ENCODE assay signal across 14 mouse cellular contexts in the genomic region with DNA sequence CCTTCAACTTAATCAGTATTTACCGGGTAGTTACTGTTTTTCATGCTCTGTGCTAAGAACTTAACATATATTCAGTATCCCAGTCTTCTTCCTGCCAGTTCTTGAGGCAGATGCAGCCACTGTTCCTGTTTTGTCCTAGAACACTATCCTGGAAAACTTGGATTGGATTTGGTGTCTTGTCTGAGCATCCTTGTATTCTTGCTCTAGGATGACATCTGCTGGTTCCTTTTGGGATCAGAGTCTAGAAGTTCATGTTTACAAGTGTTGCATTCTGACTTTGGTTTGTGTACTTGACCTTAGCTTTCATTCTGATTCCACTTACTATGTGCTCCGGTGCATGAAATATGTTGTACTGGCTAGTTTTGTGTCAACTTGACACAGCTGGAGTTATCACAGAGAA. TPM values are rescaled to one million over a fixed set of nuclear protein-coding genes. Genes with fewer than 3 reads are reported as not detected.
DNase-seq lines count a peak whose midpoint lies in the region; ATAC-seq and TF ChIP-seq lines count a peak whose summit lies in the region.
"Had no signal": no experiment of that assay in that cellular context is flagged by ENCODE, and none has a peak within 500 bp of the region (broad histone marks: within the 10 kb centered on the region; RNA-seq: fewer than 3 reads in every experiment).

No protein-coding gene starts in this region.

- H3K36me3 ChIP-seq in kidney, adult 2 months (ENCODE audit: control insufficient read depth, insufficient read depth, low read length): no peaks in the 10 kb centered on the region
- no peaks in the 10 kb centered on the region for H3K36me3 ChIP-seq in lung, embryonic 14.5 days (ENCODE audit: insufficient read depth)
- H3K36me3 ChIP-seq: hindbrain, embryonic 12.5 days had no signal

- 46% methylated on average over 2 of the region's 2 CpGs for whole genome bisulfite sequencing in kidney, adult 2 months
- 58% methylated on average over 2 of the region's 2 CpGs for WGBS in lung, embryonic 14.5 days

- H3K27me3 ChIP-seq in kidney, adult 2 months (replicated peaks; ENCODE audit: control insufficient read depth, insufficient read depth, low read length): no peaks in the 10 kb centered on the region
- H3K27me3 ChIP-seq in lung, embryonic 14.5 days (ENCODE audit: insufficient read depth, low read length): no peaks in the 10 kb centered on the region
- H3K27me3 ChIP-seq: hindbrain, embryonic 12.5 days had no signal

- H3K4me1 ChIP-seq in kidney, adult 2 months (ENCODE audit: control insufficient read depth, insufficient read depth, low read length): no peaks in the 10 kb centered on the region
- no peaks in the 10 kb centered on the region for H3K4me1 ChIP-seq in lung, embryonic 14.5 days (ENCODE audit: insufficient read depth)
- H3K4me1 ChIP-seq: hindbrain, embryonic 12.5 days had no signal

- no peak overlapping the region for H3K9ac ChIP-seq in lung, embryonic 14.5 days
- H3K9ac ChIP-seq: hindbrain, embryonic 12.5 days had no signal

- no peak for TF ChIP-seq POLR2A in kidney, adult 2 months (IDR thresholded peaks at IDR 0.05; ENCODE audit: low read depth, low read length)
- TF ChIP-seq POLR2A in brain, embryonic 14.5 days (IDR thresholded peaks at IDR 0.05; ENCODE audit: borderline replicate concordance, extremely low read depth, insufficient read depth, insufficient read length, poor library complexity, severe bottlenecking): no peak

- no peak for ATAC-seq in lung, embryonic 14.5 days (ENCODE audit: insufficient read depth)

- DNase-seq in kidney, adult 2 months: peak; percentile 3
- no peak for DNase-seq in kidney, adult 11 months
- peak; percentile 6 for DNase-seq in lung, embryonic 14.5 days
- no peak for DNase-seq in lung, postnatal 14 days
- DNase-seq in NIH3T3 (ENCODE audit: low read depth): peak; percentile 12
- peak; percentile 0 for DNase-seq in brain, embryonic 14.5 days (ENCODE audit: low read depth)
- DNase-seq in thymus, postnatal 4 days: no peak
- DNase-seq: cerebellum, adult 9-11 months; liver; lung, postnatal 10 days; right cerebral cortex, postnatal 14 days had no signal

- no peak for TF ChIP-seq CTCF in kidney, adult 2 months (conservative IDR thresholded peaks at IDR 0.05; ENCODE audit: insufficient read depth, insufficient read length, low read depth, low read length)
- TF ChIP-seq CTCF in lung, embryonic 14.5 days (IDR thresholded peaks at IDR 0.05; ENCODE audit: low read depth): no peak
- no peak for TF ChIP-seq CTCF in brain, embryonic 14.5 days (IDR thresholded peaks at IDR 0.05; ENCODE audit: borderline replicate concordance, extremely low read depth, insufficient read depth, insufficient read length)

- H3K4me2 ChIP-seq in lung, embryonic 14.5 days: no peak overlapping the region
- H3K4me2 ChIP-seq: hindbrain, embryonic 12.5 days had no signal

- no peak overlapping the region for H3K27ac ChIP-seq in kidney, adult 2 months (ENCODE audit: insufficient read depth, low read depth, low read length)
- H3K27ac ChIP-seq in lung, embryonic 14.5 days (ENCODE audit: low read depth): no peak overlapping the region
- H3K27ac ChIP-seq: hindbrain, embryonic 12.5 days had no signal

- H3K9me3 ChIP-seq in lung, embryonic 14.5 days (ENCODE audit: low read depth, low read length): no peaks in the 10 kb centered on the region
- H3K9me3 ChIP-seq: hindbrain, embryonic 12.5 days had no signal

- H3K4me3 ChIP-seq in kidney, adult 2 months (ENCODE audit: insufficient read depth, low read depth, low read length): no peak overlapping the region
- no peak overlapping the region for H3K4me3 ChIP-seq in lung, embryonic 14.5 days (ENCODE audit: low read depth, low read length)
- H3K4me3 ChIP-seq: hindbrain, embryonic 12.5 days had no signal

RNA-seq across cellular contexts. Expression of a gene that starts 55.4 kb away (rescaled TPM):
- not detected in 2 replicates for polyA plus RNA-seq in kidney, adult 2 months (2012; rRNA removed)
- polyA plus RNA-seq in lung, embryonic 14.5 days (2014; fragmentation: Nextera tagmentation; extraction: Ambion mirVana): not detected in 2 replicates
- polyA plus RNA-seq in brain, embryonic 14.5 days (2012; rRNA removed): not detected in 2 replicates
- polyA plus RNA-seq: embryonic facial prominence, embryonic 11.5 days; heart, embryonic 16.5 days; hindbrain, embryonic 12.5 days had no signal

Comparison
In these comparisons a context has a peak if more than half of its experiments do, and no peak if none do; other contexts are left out.
1. DNase-seq: peak in kidney, adult 2 months (single experiment), lung, embryonic 14.5 days (single experiment), NIH3T3 (single experiment) and brain, embryonic 14.5 days (single experiment); none in kidney, adult 11 months (single experiment), lung, postnatal 14 days (single experiment) and thymus, postnatal 4 days (single experiment).